Mouse (Mus musculus) forebrain, embryonic 15.5 days (tissue): Measurements from ENCODE around the gene Bach2. TPM values are rescaled to one million over a fixed set of nuclear protein-coding genes. Genes with fewer than 3 reads are reported as not detected.
A peak's percentile ranks its signal among the peaks of the same experiment; 100 is the strongest.

Experiments
- ATAC-seq: fragments of 200-750 bp; cut with Nextera tagmentation; replicated peaks from 2 replicates; pipeline ENCODE4 v1.8.0; 2017; ENCODE audit warnings: mild to moderate bottlenecking, moderate TSS enrichment, moderate library complexity
- H3K27ac ChIP-seq: fragments of 300-500 bp; sonication (generic); replicated peaks from 2 replicates; pipeline ENCODE4 v1.5.1; 2015; ENCODE audit warnings: mild to moderate bottlenecking, inconsistent platforms
- H3K27me3 ChIP-seq: fragments of 300-500 bp; sonication (generic); 2 replicates; pipeline ENCODE4 v1.6.1; 2015; ENCODE audit warnings: inconsistent platforms
- H3K36me3 ChIP-seq: fragments of 300-500 bp; sonication (generic); 2 replicates; pipeline ENCODE4 v1.6.1; 2015; ENCODE audit warnings: mild to moderate bottlenecking, inconsistent platforms
- H3K4me1 ChIP-seq: fragments of 300-500 bp; sonication (generic); 2 replicates; pipeline ENCODE4 v1.6.1; 2015; ENCODE audit warnings: inconsistent platforms
- H3K4me2 ChIP-seq: fragments of 300-500 bp; sonication (generic); replicated peaks from 2 replicates; pipeline ENCODE4 v1.6.1; 2015; ENCODE audit warnings: mild to moderate bottlenecking, inconsistent platforms
- H3K4me3 ChIP-seq: fragments of 300-500 bp; sonication (generic); 2 replicates; pipeline ENCODE4 v1.5.1; 2015; ENCODE audit warnings: mild to moderate bottlenecking, inconsistent platforms
- H3K9ac ChIP-seq: fragments of 300-500 bp; sonication (generic); replicated peaks from 2 replicates; pipeline ENCODE4 v1.6.1; 2015; ENCODE audit warnings: mild to moderate bottlenecking, inconsistent platforms
- H3K9me3 ChIP-seq: fragments of 300-500 bp; sonication (generic); 2 replicates; pipeline ENCODE4 v1.6.1; 2016; ENCODE audit warnings: inconsistent platforms
- WGBS: fragments of 180-500 bp; shearing (Covaris S2); methylation state at CpG from one replicate; pipeline ENCODE4 v1.1.7; 2015; ENCODE audit warnings: mixed read lengths; 5-methylcytosine and 5-hydroxymethylcytosine counted together
- polyA plus RNA-seq: library from polyadenylated mRNA; unstranded; fragments of >200 nt; fragmentation: Nextera tagmentation; extraction: Ambion mirVana; gene quantifications from 2 replicates; pipeline ENCODE4 v1.2.1, GENCODE M21; 2015

Bach2 gene
- polyA plus RNA-seq, 1 experiment from 2014 or later = 34.9 TPM

- Histone ChIP-seq H3K36me3 (no peaks in the 10 kb centered on the region), H3K27ac (peak overlapping the region; percentile 36), H3K4me2 (no peak overlapping the region), H3K9ac (no peak overlapping the region), H3K4me1 (peaks cover 31% of the 10 kb centered on the region), H3K27me3 (no peaks in the 10 kb centered on the region), H3K4me3 (no peak overlapping the region), H3K9me3 (no peaks in the 10 kb centered on the region)
- no peak for ATAC-seq
- WGBS = 36% methylated on average over 12 of the region's 12 CpGs
Measured at GRCm38 (mm10) chr4:32358602-32359464, 120.2 kb downstream of the Bach2 start.

- ATAC-seq = no peak
- Histone ChIP-seq H3K4me1 (peaks cover 33% of the 10 kb centered on the region), H3K4me3 (no peak overlapping the region), H3K36me3 (no peaks in the 10 kb centered on the region), H3K9ac (no peak overlapping the region), H3K27me3 (no peaks in the 10 kb centered on the region), H3K27ac (no peak overlapping the region), H3K4me2 (no peak overlapping the region), H3K9me3 (no peaks in the 10 kb centered on the region)
- 22% methylated on average over 3 of the region's 3 CpGs for WGBS
Measured at GRCm38 (mm10) chr4:32359634-32360033, 121.0 kb downstream of the Bach2 start.

DNA sequence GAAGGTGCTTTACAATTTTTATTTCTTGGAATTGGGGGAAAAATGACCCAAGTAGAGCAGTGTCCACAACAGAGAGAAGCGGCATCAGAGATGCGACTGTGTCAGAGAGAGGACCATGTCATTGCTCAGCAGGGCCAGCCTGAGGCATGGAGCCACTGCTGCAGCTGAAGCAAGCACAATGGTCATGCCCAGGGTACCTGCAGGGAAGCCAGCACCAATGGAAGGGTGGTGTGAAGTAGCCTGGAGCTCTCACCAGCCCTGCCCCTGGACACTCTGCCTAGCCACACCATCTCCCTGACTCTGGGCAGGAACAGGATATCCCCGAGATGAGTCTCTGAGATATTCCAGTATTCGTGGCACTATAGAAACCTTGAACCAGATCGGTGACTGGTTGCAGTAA, 121.9 kb downstream of the Bach2 start:
- no peak overlapping the region for H3K9ac ChIP-seq
- no peak overlapping the region for H3K4me2 ChIP-seq
- no peaks in the 10 kb centered on the region for H3K27me3 ChIP-seq
- H3K4me1 ChIP-seq = peaks cover 42% of the 10 kb centered on the region
- WGBS = 93% methylated on average over 5 of the region's 5 CpGs
- no peak overlapping the region for H3K27ac ChIP-seq
- no peak for ATAC-seq
- H3K4me3 ChIP-seq = no peak overlapping the region
- H3K9me3 ChIP-seq = no peaks in the 10 kb centered on the region
- no peaks in the 10 kb centered on the region for H3K36me3 ChIP-seq

- H3K4me1 ChIP-seq = peaks cover 41% of the 10 kb centered on the region
- H3K27me3 ChIP-seq = no peaks in the 10 kb centered on the region
- no peak for ATAC-seq
- H3K4me2 ChIP-seq = no peak overlapping the region
- no peak overlapping the region for H3K4me3 ChIP-seq
- no peak overlapping the region for H3K9ac ChIP-seq
- H3K27ac ChIP-seq = no peak overlapping the region
- H3K36me3 ChIP-seq = no peaks in the 10 kb centered on the region
- no peaks in the 10 kb centered on the region for H3K9me3 ChIP-seq
- WGBS = 83% methylated on average over 14 of the region's 14 CpGs
Measured at GRCm38 (mm10) chr4:32363488-32363984, 124.9 kb downstream of the Bach2 start.

DNA sequence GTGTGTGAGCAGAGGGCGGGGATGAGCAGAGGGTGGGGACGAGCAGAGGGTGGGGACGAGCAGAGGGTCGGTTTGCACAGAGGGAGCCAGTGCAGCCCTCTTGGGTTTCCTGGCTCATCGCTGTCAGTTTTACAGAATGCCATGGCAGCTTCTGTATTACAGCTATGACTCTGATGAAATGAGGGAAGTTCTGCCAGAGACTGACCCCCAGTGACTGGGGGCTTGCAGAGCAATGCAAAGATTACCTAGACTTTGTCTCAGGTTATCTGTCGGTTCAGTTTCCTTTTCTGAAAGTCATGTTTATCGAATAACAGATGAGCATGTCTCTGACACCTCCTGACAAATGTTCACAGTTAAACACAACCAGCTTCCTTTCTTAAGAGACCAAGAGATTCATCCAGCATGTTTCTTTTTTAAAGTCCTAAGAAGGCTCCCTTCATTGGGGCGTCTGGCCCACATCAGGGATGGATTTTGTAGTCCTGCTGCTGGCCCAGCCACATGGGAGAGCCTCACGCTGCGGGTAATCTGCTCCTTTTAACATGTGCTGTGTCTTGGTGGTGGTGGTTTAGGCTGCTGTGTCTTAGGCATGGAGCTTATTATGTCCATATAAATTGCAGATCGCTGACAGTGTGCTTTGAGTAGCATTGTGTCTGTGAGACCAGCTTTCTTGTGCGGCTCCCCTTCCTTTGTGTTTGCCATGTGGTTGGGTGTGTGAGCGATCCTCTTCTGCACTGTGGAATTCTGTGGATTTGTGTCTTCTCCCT, 126.7 kb downstream of the Bach2 start:
- Histone ChIP-seq H3K4me2 (no peak overlapping the region), H3K9ac (no peak overlapping the region), H3K27me3 (no peaks in the 10 kb centered on the region), H3K27ac (peak overlapping the region; percentile 62), H3K9me3 (no peaks in the 10 kb centered on the region), H3K4me1 (peaks cover 42% of the 10 kb centered on the region), H3K36me3 (no peaks in the 10 kb centered on the region), H3K4me3 (no peak overlapping the region)
- 0 out of 2 replicates have a peak, but pooled peaks have one; percentile 17 for ATAC-seq
- WGBS = 51% methylated on average over 13 of the region's 13 CpGs

DNA sequence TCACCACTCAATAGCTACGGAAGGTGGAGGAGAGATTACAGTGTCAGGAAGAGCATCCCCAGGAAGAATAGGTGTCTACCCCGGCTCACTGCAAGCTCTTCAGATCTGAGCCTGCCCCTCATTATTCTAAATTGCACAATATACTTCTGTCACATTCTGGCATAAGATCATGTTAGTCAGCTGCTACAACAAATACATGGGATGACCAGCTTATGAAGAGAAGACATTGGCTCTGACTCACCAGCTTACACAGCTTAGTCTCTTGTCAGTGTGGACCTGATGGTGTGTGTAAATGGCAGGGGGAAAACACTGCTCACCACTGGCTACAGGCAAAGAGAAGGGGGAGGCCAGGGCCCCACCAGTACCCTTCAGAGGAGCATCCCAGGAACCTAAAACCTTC, 127.6 kb downstream of the Bach2 start:
- Histone ChIP-seq H3K27ac (peak overlapping the region; percentile 62; the same call in 1 of the 2 replicates), H3K27me3 (no peaks in the 10 kb centered on the region), H3K4me3 (no peak overlapping the region), H3K9ac (no peak overlapping the region), H3K36me3 (no peaks in the 10 kb centered on the region), H3K9me3 (no peaks in the 10 kb centered on the region), H3K4me2 (no peak overlapping the region), H3K4me1 (peaks cover 51% of the 10 kb centered on the region)
- no peak for ATAC-seq
- 72% methylated on average over 2 of the region's 2 CpGs for WGBS

DNA sequence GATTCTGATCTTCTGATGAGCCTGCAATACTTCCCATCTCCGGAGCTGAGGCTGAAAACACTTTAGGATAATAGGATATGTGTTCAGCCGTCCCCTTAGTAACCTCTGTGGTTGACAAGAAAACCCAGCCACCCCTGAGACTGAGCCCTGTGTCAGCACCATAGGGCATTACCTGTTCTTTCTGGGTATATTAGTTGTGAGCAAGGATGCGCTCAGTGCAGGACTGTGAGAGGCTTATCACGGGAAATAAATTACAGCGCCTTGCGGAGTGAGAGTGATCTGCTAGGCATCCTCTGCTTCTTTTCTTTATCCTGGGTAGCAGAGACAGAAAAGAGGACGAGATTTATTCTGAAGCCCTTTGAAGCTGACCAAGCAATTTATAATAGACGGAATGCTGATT, 129.7 kb downstream of the Bach2 start:
- Histone ChIP-seq H3K9ac (no peak overlapping the region), H3K4me1 (peaks cover 72% of the 10 kb centered on the region), H3K4me2 (no peak overlapping the region), H3K27me3 (no peaks in the 10 kb centered on the region), H3K9me3 (no peaks in the 10 kb centered on the region), H3K4me3 (no peak overlapping the region), H3K27ac (peak overlapping the region; percentile 1; the same call in 1 of the 2 replicates), H3K36me3 (no peaks in the 10 kb centered on the region)
- WGBS = 51% methylated on average over 8 of the region's 8 CpGs
- ATAC-seq = no peak

GRCm38 (mm10) chr4:32373085-32373484, 134.5 kb downstream of the Bach2 start:
- Histone ChIP-seq H3K36me3 (no peaks in the 10 kb centered on the region), H3K9me3 (no peaks in the 10 kb centered on the region), H3K27me3 (no peaks in the 10 kb centered on the region), H3K4me3 (no peak overlapping the region), H3K27ac (peak overlapping the region; percentile 66), H3K9ac (no peak overlapping the region), H3K4me2 (no peak overlapping the region), H3K4me1 (peaks cover 83% of the 10 kb centered on the region)
- 23% methylated on average over 7 of the region's 7 CpGs for WGBS
- peak; percentile 84 for ATAC-seq

DNA sequence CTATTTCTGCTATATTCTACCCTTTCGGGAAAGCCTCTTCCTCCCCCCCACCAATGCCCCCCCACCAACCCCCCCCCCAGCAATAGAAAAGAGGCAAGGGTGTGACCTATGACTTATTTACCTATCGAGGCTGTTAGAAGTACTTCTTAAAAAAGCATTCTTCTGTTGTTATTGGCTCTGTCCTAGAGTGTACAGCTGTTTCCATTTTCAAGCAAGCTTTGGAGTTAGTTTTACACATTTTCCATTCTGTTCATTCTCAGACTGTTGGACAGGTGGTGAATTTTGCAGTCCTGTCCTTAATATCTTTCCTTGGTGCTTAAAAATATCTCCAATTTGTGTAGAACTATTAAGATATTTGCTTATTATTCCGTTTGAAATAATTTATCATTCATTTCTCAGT, 134.9 kb downstream of the Bach2 start:
- Histone ChIP-seq H3K4me2 (no peak overlapping the region), H3K9me3 (no peaks in the 10 kb centered on the region), H3K9ac (no peak overlapping the region), H3K27ac (peak overlapping the region; percentile 66), H3K4me3 (no peak overlapping the region), H3K36me3 (no peaks in the 10 kb centered on the region), H3K4me1 (peaks cover 83% of the 10 kb centered on the region), H3K27me3 (no peaks in the 10 kb centered on the region)
- ATAC-seq = no peak
- whole genome bisulfite sequencing = 76% methylated on average over 3 of the region's 3 CpGs

DNA sequence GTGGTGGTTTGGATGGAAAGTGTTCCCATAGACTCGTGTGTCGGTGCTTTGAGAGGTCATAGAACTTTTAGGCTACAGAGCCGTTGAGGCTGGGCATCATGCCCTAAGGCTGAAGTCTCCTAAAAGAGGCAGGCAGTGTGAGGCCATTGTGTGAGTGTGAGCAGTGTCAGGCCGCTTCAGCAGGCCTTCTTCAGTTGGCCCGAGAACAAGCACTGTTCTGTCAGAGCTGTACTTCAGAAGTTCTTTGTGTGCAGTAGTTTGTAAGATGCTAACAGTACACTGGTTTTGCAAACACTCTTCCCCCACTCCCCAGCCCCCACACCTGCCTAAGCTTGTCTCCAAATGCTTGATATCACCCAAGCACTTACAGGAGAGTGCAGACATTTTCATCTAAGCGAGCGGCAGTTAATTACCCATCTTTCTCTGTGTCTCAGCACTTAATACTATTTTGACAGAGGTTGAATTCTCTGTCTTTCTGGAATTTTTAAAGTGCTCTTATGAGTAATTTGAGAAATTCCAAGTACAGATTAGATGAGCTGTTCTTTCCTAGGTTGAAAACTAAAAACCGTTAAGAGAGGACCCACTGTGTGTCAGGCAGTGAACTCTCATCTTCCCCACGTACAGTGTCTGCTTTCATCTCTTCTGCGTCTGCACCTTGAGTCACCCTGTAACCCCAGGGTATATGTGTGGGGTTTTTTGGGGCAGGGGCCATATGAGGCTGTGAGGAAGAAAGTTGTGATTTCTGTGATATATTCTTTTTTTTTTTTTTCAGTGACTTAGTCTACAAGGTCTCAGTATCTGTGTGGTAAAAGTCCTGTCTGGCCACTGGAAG, 136.4 kb downstream of the Bach2 start:
- Histone ChIP-seq H3K27me3 (no peaks in the 10 kb centered on the region), H3K4me3 (no peak overlapping the region), H3K9me3 (no peaks in the 10 kb centered on the region), H3K27ac (peak overlapping the region; percentile 64), H3K36me3 (no peaks in the 10 kb centered on the region), H3K4me1 (peaks cover 73% of the 10 kb centered on the region), H3K9ac (no peak overlapping the region), H3K4me2 (no peak overlapping the region)
- peak; percentile 24; the same call in 1 of the 2 replicates for ATAC-seq
- 39% methylated on average over 10 of the region's 10 CpGs for whole genome bisulfite sequencing

GRCm38 (mm10) chr4:32375721-32376526, 137.3 kb downstream of the Bach2 start:
- H3K4me1 ChIP-seq = peaks cover 63% of the 10 kb centered on the region
- H3K9me3 ChIP-seq = no peaks in the 10 kb centered on the region
- H3K4me3 ChIP-seq = no peak overlapping the region
- H3K27me3 ChIP-seq = no peaks in the 10 kb centered on the region
- 76% methylated on average over 16 of the region's 16 CpGs for WGBS
- no peak overlapping the region for H3K9ac ChIP-seq
- no peak overlapping the region for H3K4me2 ChIP-seq
- no peak for ATAC-seq
- H3K27ac ChIP-seq = peak overlapping the region; percentile 64
- H3K36me3 ChIP-seq = no peaks in the 10 kb centered on the region
